Mouse (Mus musculus): ENCODE data around the gene Fignl2. TPM values are rescaled to one million over a fixed set of nuclear protein-coding genes. Genes with fewer than 3 reads are reported as not detected.
A peak's percentile ranks its signal among the peaks of the same experiment; 100 is the strongest.

The Fignl2 gene
- polyA plus RNA-seq, 1 experiment: 25.6 TPM

DNA sequence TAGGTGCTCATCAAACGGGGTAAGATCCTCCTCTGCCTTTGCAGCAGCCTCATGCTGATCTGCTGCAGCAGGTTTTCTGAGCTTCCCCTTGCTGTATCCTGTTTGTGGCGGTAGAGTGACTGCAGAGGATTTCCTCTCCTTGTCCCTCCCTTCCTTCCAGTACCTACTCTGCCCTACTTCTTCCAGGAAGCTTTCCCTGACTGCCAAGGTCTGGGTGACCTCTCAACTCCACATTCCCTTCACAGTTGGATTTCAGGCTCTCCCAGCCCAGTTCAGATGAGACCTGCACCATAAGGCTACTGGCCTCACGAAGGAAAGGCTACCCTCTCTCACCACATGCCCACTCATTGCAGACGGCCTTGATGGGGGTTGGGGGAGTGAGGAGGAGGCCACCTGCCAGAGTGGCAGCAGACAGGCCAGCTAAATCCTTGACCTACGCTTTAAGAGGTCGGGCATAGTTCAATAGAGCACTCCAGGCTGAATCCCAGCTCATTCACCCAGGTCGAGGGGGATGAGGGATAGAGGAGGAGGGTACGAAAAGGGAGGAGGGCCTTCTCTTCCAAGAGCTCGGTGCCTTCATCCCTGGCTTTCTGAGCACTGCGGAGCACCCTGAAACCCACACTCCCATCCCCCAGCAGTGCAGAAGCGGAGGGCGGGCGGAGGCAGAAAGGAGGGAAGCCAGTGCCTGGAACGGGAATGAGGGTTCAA is 13.9 kb upstream of the Fignl2 start:
- H3K4me1 ChIP-seq (ENCODE audit: control insufficient read depth, insufficient read depth, low read length): peaks cover 14% of the 10 kb centered on the region
- H3K9me3 ChIP-seq (replicated peaks; ENCODE audit: control insufficient read depth, insufficient read depth, low read length, poor library complexity, severe bottlenecking): no peaks in the 10 kb centered on the region
- no peak for TF ChIP-seq CTCF (IDR thresholded peaks at IDR 0.05; ENCODE audit: low read depth, low read length)
- 0 out of 2 replicates have a peak, but pooled peaks have one; percentile 21 for TF ChIP-seq EP300 (IDR thresholded peaks at IDR 0.05; ENCODE audit: insufficient read depth, low read depth, low read length)
- no peaks in the 10 kb centered on the region for H3K36me3 ChIP-seq (ENCODE audit: control insufficient read depth, insufficient read depth, low read length, poor library complexity, severe bottlenecking)
- H3K9ac ChIP-seq (ENCODE audit: low read depth, poor library complexity, severe bottlenecking): peak overlapping the region; percentile 85
- no peaks in the 10 kb centered on the region for H3K27me3 ChIP-seq (ENCODE audit: control insufficient read depth, insufficient read depth, low read length, poor library complexity, severe bottlenecking)
- peak overlapping the region; percentile 24 for H3K4me3 ChIP-seq (ENCODE audit: low read depth, low read length)
- H3K27ac ChIP-seq (ENCODE audit: insufficient read depth, low read length): peak overlapping the region; percentile 62

DNA sequence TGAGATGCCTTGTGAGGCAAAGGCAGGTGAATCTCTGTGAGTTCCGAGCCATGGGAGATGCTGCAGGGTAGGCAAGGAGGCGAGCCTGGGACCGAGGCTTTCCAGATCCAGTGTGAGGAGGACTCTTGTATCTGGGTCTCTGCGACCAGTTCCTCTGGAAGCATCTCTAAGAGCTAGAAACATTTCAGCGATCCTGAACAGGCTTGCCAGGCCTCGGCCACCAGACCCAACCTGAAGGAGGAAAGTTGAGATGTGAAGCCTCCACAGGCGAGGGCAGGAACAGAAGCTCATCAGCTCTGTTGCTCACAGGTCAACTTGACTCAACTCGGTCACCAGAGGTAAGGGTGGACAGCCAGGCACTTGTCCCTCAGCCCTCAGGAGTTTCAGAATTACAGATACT is 13.2 kb upstream of the Fignl2 start:
- TF ChIP-seq EP300 (IDR thresholded peaks at IDR 0.05; ENCODE audit: insufficient read depth, low read depth, low read length) (no peak), CTCF (IDR thresholded peaks at IDR 0.05; ENCODE audit: low read depth, low read length) (no peak), POLR2A (IDR thresholded peaks at IDR 0.05; ENCODE audit: insufficient read depth, low read length) (no peak)
- Histone ChIP-seq H3K9me3 (replicated peaks; ENCODE audit: control insufficient read depth, insufficient read depth, low read length, poor library complexity, severe bottlenecking) (no peaks in the 10 kb centered on the region), H3K27me3 (ENCODE audit: control insufficient read depth, insufficient read depth, low read length, poor library complexity, severe bottlenecking) (no peaks in the 10 kb centered on the region), H3K4me3 (ENCODE audit: low read depth, low read length) (no peak overlapping the region), H3K27ac (ENCODE audit: insufficient read depth, low read length) (no peak overlapping the region), H3K9ac (ENCODE audit: low read depth, poor library complexity, severe bottlenecking) (no peak overlapping the region), H3K36me3 (ENCODE audit: control insufficient read depth, insufficient read depth, low read length, poor library complexity, severe bottlenecking) (no peaks in the 10 kb centered on the region), H3K4me1 (ENCODE audit: control insufficient read depth, insufficient read depth, low read length) (peaks cover 11% of the 10 kb centered on the region)

DNA sequence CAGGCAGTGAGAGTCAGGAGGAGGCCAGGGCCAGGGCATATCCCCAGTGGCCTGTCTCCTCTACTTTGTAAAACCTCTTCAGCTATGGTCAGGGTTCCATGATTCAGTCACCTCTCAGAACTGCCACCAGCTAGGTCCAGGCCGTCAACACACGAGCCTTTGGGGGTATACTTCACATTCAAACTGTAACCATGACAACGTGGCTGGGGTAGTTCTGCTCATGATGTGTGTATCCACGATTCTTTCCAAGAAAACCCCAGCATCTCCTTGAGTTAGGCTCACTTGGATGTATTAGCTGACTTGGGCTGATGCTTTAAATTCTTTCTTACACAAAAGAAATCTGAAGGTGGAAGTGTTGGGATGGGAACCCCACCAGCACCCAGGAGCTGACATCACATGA is 9.9 kb upstream of the Fignl2 start:
- no peaks in the 10 kb centered on the region for H3K36me3 ChIP-seq (ENCODE audit: control insufficient read depth, insufficient read depth, low read length, poor library complexity, severe bottlenecking)
- no peak overlapping the region for H3K4me3 ChIP-seq (ENCODE audit: low read depth, low read length)
- H3K9ac ChIP-seq (ENCODE audit: low read depth, poor library complexity, severe bottlenecking): no peak overlapping the region
- TF ChIP-seq CTCF (IDR thresholded peaks at IDR 0.05; ENCODE audit: low read depth, low read length) (no peak), POLR2A (IDR thresholded peaks at IDR 0.05; ENCODE audit: insufficient read depth, low read length) (no peak), EP300 (IDR thresholded peaks at IDR 0.05; ENCODE audit: insufficient read depth, low read depth, low read length) (no peak)
- H3K4me1 ChIP-seq (ENCODE audit: control insufficient read depth, insufficient read depth, low read length): peaks cover 8% of the 10 kb centered on the region
- H3K9me3 ChIP-seq (replicated peaks; ENCODE audit: control insufficient read depth, insufficient read depth, low read length, poor library complexity, severe bottlenecking): no peaks in the 10 kb centered on the region
- H3K27me3 ChIP-seq (ENCODE audit: control insufficient read depth, insufficient read depth, low read length, poor library complexity, severe bottlenecking): no peaks in the 10 kb centered on the region
- H3K27ac ChIP-seq (ENCODE audit: insufficient read depth, low read length): no peak overlapping the region

DNA sequence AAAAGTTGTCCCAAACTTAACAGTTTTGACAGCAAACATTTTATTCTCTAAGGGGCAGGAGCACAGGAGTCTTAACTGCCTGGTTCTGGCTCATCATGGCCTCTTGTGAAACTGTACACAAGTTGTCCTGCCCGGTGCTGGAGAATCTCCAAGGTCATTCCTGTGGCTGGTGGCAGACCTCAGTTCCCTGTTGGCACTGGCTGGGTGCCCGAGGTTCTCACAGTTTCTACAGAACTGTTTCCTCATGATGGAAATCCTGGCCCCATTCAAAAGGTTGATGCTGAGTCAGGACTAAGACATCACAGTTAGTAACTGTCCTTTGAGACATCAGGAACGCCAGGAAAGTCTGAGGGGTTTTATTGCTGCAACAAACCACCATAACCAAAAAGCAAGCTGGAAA is 8.6 kb upstream of the Fignl2 start:
- no peaks in the 10 kb centered on the region for H3K9me3 ChIP-seq (replicated peaks; ENCODE audit: control insufficient read depth, insufficient read depth, low read length, poor library complexity, severe bottlenecking)
- no peak overlapping the region for H3K27ac ChIP-seq (ENCODE audit: insufficient read depth, low read length)
- H3K4me1 ChIP-seq (ENCODE audit: control insufficient read depth, insufficient read depth, low read length): peaks cover 6% of the 10 kb centered on the region
- no peaks in the 10 kb centered on the region for H3K27me3 ChIP-seq (ENCODE audit: control insufficient read depth, insufficient read depth, low read length, poor library complexity, severe bottlenecking)
- H3K36me3 ChIP-seq (ENCODE audit: control insufficient read depth, insufficient read depth, low read length, poor library complexity, severe bottlenecking): no peaks in the 10 kb centered on the region
- no peak overlapping the region for H3K4me3 ChIP-seq (ENCODE audit: low read depth, low read length)
- TF ChIP-seq POLR2A (IDR thresholded peaks at IDR 0.05; ENCODE audit: insufficient read depth, low read length) (no peak), EP300 (IDR thresholded peaks at IDR 0.05; ENCODE audit: insufficient read depth, low read depth, low read length) (no peak), CTCF (IDR thresholded peaks at IDR 0.05; ENCODE audit: low read depth, low read length) (no peak)
- no peak overlapping the region for H3K9ac ChIP-seq (ENCODE audit: low read depth, poor library complexity, severe bottlenecking)

DNA sequence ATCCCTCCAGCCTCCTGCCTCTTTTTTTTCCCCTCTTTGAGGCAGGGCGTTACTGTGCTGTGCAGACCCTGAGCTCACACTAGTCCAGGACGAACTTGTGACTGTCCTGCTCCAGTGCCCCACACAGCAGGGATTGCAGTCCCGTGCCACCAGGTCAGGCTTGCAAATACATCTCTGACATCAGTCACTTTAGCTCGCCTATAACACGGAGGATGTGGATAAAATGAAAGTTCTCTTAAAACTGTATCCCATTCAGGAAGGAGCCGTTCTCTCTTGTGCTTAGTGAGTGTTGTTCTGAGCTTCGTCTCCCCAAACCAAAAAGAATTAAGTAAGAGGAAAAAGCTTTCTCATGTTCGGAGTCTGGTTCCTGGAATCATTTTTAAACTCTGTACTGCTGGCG is 8.1 kb upstream of the Fignl2 start:
- Histone ChIP-seq H3K4me1 (ENCODE audit: control insufficient read depth, insufficient read depth, low read length) (peaks cover 3% of the 10 kb centered on the region), H3K27ac (ENCODE audit: insufficient read depth, low read length) (no peak overlapping the region), H3K27me3 (ENCODE audit: control insufficient read depth, insufficient read depth, low read length, poor library complexity, severe bottlenecking) (no peaks in the 10 kb centered on the region), H3K4me3 (ENCODE audit: low read depth, low read length) (no peak overlapping the region), H3K9ac (ENCODE audit: low read depth, poor library complexity, severe bottlenecking) (no peak overlapping the region), H3K9me3 (replicated peaks; ENCODE audit: control insufficient read depth, insufficient read depth, low read length, poor library complexity, severe bottlenecking) (no peaks in the 10 kb centered on the region), H3K36me3 (ENCODE audit: control insufficient read depth, insufficient read depth, low read length, poor library complexity, severe bottlenecking) (no peaks in the 10 kb centered on the region)
- TF ChIP-seq POLR2A (IDR thresholded peaks at IDR 0.05; ENCODE audit: insufficient read depth, low read length) (no peak), EP300 (IDR thresholded peaks at IDR 0.05; ENCODE audit: insufficient read depth, low read depth, low read length) (no peak), CTCF (IDR thresholded peaks at IDR 0.05; ENCODE audit: low read depth, low read length) (no peak)

DNA sequence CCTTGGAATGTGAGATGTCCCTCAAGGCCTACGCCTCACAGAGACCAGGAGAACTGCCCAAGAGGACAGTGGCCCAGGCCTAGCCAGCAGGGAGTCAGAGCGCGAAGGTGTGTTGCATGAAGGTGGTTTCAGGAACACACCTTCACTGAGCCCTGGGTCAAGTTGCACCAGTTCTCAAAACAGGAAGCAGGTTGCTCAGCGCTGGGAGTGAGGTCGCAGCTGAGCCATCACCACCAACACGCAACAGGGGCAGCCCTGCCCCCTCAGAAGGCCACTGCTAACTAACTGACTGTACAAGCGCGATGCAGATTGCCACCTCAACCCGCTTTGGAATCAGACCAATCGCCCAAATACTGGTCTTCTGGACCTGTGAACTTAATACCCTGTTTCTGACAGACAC is 6.1 kb upstream of the Fignl2 start:
- H3K9me3 ChIP-seq (replicated peaks; ENCODE audit: control insufficient read depth, insufficient read depth, low read length, poor library complexity, severe bottlenecking): no peaks in the 10 kb centered on the region
- no peak overlapping the region for H3K4me3 ChIP-seq (ENCODE audit: low read depth, low read length)
- no peak overlapping the region for H3K27ac ChIP-seq (ENCODE audit: insufficient read depth, low read length)
- no peaks in the 10 kb centered on the region for H3K27me3 ChIP-seq (ENCODE audit: control insufficient read depth, insufficient read depth, low read length, poor library complexity, severe bottlenecking)
- no peaks in the 10 kb centered on the region for H3K36me3 ChIP-seq (ENCODE audit: control insufficient read depth, insufficient read depth, low read length, poor library complexity, severe bottlenecking)
- peaks cover 9% of the 10 kb centered on the region for H3K4me1 ChIP-seq (ENCODE audit: control insufficient read depth, insufficient read depth, low read length)
- no peak for TF ChIP-seq EP300 (IDR thresholded peaks at IDR 0.05; ENCODE audit: insufficient read depth, low read depth, low read length)
- no peak for TF ChIP-seq CTCF (IDR thresholded peaks at IDR 0.05; ENCODE audit: low read depth, low read length)
- no peak for TF ChIP-seq POLR2A (IDR thresholded peaks at IDR 0.05; ENCODE audit: insufficient read depth, low read length)
- H3K9ac ChIP-seq (ENCODE audit: low read depth, poor library complexity, severe bottlenecking): no peak overlapping the region

Data from ES-Bruce4 (cell line).